Mouse (Mus musculus) adrenal gland (tissue): ENCODE results near the gene Sema3g.

Experiments used
- intact Hi-C: fragments of 180-260 bp; cut with DNase I; formaldehyde crosslinking; loops from one replicate; pipeline ENCODE4 v1.15.1; 2025

Gene Sema3g

DNA sequence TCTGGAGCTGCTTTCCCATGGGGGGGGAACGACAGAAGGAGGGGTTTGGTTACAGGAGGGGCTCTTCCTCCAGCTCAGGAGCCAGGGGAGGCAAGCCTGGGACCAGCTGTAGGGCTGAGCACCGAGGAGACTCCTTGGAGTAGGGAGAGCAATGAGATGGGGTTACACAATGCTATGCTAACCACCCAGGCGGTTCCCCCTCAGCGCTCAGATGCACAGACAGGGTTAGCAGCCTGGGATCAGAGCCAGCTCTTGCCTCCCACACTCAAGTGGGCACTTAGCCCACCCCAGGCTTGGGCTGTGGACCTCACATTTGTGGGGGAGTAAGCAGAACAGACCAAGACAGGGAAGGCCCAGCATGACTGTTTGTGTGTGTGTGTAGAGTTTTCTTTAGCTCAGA is 9.3 kb downstream of the Sema3g start:
- intact Hi-C loops = no loop called here

DNA sequence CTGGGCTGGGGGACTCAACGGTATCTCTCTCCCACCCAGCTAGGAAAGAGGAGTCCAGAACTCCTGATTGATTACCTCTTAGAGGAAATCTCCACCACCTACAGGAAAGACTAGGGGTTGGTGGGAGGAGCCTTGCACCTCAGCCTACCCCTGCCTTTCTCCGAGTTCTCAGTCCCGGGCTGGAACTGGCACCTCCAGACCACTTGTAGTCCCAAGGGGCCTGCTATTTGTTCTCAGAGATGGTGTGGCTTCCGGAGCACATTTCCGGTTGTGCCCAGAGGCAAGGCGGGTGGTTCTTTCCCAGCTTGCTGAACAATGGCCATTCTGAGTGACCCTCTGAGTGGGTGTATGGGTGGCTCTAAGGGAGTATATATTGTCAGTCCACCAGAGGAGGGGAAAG is 10.6 kb downstream of the Sema3g start:
- intact Hi-C loops = no loop called here

DNA sequence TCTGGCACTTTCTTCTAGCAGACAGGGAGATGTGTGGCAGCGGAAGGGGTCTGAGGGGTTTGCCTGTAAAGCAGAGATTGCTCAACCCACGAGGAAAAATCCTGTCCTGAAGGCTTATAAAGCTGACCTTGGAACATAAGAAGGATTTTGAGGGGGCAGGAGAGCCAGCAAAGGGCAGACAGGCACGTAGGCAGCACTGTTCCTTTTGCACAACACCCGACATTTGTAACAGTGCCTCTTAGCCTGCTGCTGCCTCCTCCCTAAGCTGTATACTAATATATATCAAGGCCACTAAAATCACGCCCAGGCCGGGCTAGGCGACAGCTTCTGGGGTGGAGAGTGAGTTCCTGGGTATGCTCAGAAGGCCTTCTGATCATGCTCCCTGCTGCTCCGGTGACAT is 12.8 kb downstream of the Sema3g start:
- intact Hi-C loops = no loop called here

DNA sequence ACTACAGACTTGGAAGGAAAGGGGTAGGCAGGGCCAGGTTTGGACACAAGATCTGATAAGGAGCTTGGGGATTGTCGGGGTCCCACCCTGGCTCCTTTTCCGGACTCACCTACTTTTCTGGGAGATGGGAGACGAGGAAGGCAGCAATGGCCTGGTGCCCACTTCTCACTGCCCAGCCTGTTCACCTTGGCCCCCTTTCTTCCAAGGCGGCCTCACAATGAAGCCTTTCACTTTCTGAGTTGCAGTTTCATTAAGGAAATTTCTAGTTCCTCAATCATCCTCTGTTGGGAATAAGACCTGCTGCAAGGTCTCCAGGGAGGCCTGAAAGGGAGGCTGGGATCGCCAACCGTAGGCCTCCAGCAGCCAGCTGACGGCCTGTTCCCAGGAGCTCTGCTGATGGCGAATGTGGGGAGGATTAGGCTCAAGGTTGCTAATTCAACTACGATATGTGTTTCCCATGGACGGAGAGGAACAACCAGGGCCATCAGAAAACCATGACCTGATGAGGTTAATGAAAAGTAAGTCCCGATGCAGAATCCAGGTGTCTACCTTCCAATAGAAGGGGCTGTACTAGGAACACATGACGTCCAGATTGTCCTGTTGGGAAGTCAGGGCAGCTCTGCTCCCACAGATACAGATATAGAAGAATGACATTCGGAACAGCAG is 14.9 kb downstream of the Sema3g start:
- intact Hi-C loops = loop anchor here (2.0 kb wide), 1 partner anchor 18 kb away; no protein-coding TSS in a partner anchor

DNA sequence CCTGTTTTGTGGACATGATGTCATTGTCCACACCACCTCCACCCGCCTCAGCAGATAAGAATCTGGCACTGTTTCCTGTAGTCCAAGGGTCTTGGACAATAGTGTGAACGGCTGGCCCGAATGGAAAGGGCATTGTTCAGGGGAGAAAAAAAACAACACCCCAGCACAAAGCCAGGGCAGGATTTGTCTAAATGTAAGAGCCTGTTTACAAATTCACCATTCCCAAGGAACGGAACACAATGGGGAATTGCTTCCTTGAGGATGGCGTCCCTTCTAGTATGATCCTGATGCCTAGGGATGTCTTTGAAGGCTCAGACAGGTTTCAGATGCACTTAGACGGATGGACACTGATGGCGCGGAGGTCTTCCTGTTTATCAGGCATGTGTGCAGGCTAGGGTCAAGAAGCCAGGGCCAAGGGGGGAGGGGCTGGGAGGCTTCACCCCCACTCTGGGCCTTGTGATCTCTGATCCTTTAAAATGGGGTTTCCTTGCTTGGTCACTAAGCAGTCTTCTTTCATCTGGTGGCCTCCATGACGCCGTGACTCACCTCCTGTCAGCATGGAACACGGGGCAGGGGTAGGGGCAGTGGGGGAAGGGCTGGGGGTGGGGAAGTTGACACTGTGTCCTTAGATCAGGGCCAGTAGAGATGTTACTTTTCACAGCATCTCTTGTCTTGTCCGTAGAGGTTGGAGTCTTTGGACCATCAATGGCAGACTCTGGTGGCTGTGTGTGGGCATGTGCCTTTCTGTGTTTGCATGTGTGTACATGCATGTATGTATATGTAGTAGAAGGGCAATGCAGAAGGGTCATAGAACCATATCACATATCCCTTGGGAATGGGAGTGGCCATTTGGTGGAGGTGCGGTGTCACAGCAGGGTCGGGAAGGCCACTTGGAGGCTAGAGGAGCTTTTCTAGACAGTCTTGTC is 15.7 kb downstream of the Sema3g start:
- intact Hi-C loops = loop anchor here (2.0 kb wide), 1 partner anchor 19 kb away; no protein-coding TSS in a partner anchor

DNA sequence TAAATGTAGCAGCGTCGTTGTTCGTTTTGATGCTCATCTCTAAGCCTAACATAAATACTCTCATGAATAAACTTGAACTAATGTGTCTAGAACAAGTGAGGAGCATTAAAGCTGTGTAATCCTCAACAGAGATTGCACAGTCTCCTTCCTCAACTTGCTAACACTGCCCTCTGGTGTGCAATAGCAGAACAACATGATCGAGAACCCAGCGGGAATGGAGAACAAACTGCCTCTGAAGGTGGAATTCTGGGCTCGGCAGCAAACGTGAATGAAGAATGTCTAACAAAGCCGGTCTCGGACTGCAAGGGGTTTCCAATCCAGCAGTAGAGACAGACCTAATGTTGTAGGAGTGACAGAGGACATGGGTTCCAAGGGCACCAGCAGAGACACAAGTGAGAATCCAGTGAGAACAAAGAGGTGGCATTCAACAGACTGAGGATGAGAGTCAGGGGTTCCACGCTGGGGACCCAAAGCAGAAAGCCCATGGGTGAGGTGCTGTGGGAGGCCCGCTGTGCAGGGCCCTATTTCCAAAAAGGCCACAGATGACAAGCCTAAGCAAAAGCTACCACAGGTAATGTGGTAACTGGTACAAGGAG is 16.4 kb downstream of the Sema3g start:
- intact Hi-C loops = loop anchor here (2.0 kb wide), 1 partner anchor 19 kb away; no protein-coding TSS in a partner anchor

DNA sequence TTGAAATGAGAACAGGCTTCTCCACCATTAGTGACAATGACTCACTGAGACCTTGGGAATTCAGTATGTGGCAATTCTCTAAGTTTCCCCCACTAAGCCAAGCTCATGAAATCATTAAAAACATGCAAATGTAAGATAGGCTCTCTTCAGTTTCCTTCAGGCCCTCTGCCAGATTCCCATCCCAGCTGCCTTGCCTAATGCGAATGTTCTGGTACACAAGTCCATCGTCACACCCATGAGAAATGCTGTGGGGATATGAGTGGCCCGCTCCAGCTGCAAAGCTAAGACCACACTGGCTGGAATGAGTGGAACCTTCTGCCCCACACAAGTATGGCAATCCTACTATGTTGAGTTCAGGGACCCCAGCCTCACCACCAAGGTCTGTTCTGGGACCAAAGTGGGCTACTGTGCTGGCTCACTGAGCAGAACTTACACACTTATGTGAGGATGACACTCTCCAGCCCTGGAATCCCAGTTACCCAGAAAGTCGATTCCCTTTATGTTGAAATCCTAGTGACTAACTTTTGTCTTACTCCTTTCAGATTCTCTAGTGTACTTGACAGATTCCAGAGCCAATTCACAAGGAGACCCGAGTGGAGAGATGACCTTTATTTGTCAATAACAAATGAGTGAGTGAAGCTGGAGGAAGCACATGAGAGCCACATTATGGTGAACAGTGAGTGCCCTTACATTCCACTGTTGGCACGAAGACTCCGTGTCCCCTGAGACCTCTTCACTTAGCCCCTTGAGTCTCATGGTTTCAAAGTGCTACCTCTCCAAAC is 19.6 kb downstream of the Sema3g start:
- intact Hi-C loops = no loop called here

DNA sequence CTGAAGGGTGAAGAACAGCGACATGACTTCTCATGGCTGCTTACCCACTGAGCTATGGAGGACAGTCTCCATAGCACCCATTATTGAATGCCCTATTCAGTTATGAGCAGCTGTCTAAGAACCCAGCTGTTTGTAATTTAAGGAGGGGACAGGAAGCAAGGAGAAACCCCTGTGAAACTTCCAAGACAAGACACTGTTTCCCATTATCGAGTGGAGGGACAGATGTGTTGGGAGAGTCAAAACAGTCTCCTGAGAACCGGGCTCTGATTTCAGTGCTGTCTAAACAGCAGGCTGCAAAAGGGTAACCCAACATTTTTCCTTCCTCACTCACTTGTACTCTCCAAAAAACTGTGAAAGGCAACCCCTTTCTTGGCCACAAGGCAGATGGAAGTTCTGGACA is 22.9 kb downstream of the Sema3g start:
- intact Hi-C loops = no loop called here

DNA sequence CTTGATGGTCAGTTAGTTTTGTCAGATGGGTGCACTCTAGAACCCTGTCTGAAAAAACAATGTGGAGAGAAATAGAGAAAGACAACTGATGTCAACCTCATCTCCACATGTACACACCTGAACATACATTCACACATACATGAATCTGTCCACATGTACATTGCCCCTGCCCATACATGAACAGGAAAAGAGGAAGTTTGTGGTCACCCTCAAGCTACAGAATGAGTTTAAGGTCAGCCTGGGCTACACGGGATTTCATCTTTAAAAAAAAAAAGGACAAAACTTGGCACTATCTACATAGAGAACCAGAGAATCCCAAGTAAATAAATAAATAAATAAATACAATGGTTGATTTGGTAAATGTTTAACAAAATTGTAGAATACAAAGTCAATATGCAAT is 27.1 kb downstream of the Sema3g start:
- intact Hi-C loops = loop anchor here (5.0 kb wide), 1 partner anchor 32 kb away; no protein-coding TSS in a partner anchor

DNA sequence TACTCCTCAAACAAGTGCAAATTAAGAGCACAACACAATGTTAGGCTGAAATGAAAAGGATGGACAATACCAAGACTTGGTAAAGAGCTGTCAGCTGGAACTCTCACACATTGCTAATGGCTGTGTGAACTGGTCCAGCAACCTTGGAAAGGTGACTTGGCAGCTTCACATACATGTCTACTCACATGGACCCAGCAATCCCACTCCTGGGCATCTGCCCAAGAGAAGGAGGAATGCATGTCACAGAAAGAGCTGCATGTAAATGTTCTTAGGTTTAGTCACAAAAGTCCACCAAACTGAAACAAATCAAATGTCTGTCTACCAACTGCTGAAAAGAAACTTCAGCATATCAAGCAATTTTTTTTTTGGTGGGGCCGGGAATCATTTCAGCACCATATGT is 28.3 kb downstream of the Sema3g start:
- intact Hi-C loops = loop anchor here (5.0 kb wide), 1 partner anchor 34 kb away; no protein-coding TSS in a partner anchor

DNA sequence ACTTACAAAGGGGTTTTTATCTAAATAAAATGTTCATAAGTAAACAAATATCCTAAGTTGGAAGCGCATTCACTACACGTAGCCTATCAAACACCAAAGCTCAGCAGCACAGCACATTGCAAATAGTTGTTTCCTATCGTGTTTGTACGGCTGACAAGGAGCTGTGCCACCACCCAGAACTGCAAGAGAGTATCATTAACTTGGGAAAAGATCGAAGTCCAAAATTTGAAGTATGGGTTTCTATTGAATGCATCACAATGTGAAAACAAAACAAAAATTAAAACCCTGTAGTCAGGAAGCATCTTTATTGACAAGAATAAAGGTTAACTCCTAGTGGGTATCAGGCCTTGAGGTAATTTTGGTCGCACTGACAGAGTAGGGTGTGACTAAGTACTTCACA is 30.7 kb downstream of the Sema3g start:
- intact Hi-C loops = loop anchor here (5.0 kb wide), 1 partner anchor 36 kb away; no protein-coding TSS in a partner anchor

DNA sequence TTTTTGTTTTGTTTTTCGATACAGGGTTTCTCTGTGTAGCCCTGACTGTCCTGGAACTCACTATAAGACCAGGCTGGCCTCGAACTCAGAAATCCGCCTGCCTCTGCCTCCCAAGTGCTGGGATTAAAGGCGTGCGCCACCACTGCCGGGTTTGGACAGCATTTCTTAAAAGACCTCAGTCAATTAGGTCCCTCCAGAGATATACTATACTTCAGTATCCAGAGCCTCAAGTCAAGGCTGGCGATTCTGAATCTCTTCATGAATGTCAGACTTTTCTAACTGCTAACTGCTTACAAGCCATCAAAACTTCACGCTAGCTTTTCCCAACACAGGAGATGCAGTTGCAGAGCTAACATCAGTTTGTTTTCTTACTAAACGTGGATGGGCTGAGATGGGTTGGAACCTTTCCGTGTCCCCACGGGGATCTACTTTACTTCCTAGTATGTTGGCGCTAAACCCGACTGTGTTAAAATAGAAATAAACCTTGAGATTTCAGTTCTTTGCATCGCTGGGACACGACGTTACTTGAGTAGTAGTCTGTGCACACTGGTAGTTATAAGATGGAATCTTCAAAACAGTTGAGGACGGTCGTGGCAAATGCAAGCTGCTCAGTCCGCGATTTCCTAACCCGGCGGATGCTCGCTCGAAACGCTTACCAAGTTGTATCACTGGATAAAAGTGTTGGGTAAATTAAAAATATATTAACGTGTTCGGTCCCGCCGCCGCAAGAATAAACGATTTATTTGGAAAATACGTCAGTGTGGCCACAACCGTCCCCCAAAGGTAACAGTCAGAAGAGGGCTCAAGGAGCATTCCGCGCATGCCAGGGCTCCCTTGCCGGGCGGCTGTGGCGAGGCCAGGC is 32.8 kb downstream of the Sema3g start:
- intact Hi-C loops = no loop called here

DNA sequence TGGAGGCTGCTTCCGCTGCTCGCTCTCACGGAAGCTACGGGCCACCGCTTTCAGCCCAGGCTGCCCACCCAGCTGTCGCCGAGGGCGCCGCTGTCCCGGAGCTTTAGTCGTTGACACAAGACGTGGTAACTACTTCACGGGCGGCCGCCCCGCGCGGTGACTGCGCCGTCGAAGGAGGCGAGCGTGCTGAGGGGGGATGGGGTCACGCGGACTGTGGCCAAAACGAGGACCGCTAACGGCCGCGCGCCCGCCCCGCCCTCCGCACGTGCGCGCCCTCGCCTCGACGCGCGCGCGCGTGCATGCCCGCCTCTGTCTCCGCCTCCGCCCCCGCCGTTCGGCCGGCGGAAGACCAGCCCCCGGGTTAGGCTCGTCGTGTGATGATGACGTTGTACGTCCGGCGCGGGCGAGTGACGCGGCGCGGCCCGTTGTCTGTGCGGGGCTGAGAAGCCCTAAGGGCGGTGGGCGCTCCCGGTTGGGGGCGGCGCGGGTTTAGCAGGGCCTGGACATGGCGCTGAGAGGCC is 33.5 kb downstream of the Sema3g start, which contains the start of the genes Phf7 and Bap1:
Phf7 (minus strand) TSS at position 234 of the 521 bp plus-strand sequence.
Bap1 (plus strand) TSS at position 367 of the 521 bp plus-strand sequence.
- intact Hi-C loops = no loop called here

DNA sequence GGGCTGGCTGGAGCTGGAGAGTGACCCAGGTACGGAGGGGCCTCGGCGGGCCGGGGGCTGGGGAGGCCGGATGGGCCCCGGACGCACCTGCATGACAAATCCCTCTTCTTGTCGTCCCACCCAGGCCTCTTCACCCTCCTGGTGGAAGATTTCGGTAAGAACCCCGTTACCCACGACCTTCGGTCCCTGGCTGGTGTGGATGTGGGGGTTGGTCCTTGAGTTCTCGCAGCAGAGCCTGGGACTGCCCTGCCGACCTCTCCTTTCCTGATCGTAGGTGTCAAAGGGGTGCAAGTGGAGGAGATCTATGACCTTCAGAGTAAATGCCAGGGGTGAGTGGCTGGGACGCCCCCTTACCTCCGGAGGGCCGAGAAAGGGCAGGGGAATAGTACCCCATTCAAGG is 34.0 kb downstream of the Sema3g start:
- intact Hi-C loops = no loop called here

DNA sequence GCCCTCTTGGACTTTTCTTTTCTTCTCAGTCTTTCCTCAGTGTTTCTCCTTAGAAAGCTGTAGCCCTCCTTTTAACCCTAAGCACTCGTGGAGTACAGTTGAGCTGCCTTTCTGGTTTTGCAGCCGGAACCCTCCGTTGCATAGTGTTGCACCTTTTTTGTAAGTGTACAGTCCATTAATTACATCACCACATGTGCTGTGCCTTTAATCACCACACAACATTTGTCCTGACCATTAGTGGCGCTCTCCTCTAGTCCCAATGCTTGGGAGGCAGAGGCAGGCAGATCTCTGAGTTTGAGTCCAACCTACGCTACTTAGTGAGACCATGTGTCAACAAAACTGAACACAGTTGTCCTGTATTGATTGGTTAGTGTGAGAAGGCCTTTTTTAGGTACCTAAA is 34.4 kb downstream of the Sema3g start:
- intact Hi-C loops = no loop called here

DNA sequence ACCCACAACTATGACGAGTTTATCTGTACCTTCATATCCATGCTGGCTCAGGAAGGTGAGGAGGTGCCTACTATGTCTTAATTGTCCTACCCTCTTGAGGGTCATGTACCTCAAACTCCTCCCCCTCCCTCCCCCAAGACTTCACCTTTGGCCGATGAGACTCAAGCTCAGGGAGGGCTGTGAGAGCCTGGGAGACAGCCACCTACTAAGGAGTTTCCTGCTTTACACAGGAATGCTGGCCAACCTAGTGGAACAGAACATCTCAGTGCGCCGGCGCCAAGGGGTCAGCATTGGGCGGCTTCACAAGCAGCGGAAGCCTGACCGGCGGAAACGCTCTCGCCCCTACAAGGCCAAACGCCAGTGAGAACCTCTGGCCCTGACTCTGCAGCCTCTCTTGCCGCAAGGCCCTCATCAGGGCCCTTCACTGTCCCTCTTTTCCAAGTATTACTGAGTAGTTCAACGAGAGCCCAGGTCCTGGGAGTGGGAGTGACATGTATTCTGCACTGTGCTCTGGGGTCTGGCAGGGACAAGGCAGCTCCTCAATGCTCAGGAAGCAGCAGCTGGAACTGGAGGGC is 40.9 kb downstream of the Sema3g start:
- intact Hi-C loops = no loop called here

DNA sequence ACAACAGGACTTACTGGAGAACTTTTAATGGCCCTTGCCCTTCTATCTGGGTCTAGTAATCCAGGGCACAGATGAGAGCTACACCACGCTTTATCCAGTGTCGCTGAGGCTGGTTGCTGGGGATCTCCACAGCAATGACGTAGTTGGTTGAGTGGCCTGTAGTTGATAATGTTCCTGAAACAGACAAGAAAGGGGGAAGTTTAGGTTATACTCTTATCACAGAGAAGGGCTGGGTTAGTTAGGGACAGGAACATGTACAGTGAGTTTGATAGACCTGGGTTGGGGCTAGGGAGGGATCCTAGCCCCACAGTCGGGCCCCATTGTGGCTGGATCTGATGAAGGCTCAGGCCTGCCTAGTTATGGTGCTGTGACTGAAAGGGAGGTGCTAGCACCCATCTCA is 42.7 kb downstream of the Sema3g start:
- intact Hi-C loops = no loop called here

DNA sequence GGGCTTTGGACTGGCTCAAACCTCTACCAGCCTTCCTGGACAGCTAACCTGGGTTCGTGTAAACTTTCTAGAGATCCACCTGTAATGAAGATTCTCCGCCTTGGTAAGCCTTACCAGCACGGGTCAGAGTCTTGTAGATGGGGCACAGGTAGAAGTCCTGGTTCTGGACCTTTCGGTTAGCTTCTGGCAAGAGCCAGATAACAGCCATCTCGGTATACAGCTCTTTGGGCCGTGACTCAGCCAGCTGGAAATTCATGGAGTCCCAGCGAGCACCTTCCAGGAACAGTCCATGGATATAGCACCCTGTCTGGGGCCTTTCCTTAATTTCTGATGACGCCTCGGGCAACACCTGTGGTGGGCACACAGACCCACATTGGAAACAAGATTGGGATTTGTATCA is 43.3 kb downstream of the Sema3g start:
- intact Hi-C loops = no loop called here

DNA sequence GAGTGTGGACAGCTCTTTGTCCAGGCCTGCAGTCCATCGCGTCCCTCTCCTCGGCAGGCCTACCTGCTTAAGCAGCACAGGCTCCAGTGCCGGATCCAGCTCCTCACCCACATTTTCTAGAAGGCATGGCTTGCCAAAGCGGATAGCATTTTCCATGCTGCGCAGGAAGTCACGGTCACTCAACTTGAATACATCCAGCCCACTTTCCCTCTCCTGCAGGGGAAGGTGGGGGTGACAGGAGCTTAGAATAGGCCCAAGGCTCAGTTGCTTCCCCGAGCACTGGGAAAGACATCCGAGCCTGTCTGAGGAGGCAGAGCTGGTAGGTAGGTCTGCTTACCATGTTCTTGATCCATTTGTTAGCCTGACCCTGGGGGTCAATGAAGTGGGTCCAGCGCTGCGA is 50.0 kb downstream of the Sema3g start:
- intact Hi-C loops = no loop called here
